Mouse (Mus musculus): Measurements from ENCODE around the gene Zdhhc14. TPM values are rescaled to one million over a fixed set of nuclear protein-coding genes. Genes with fewer than 3 reads are reported as not detected.
A peak's percentile ranks its signal among the peaks of the same experiment; 100 is the strongest.

The Zdhhc14 gene
- polyA plus RNA-seq, 1 experiment from 2014 or later, result 13.7 TPM

DNA sequence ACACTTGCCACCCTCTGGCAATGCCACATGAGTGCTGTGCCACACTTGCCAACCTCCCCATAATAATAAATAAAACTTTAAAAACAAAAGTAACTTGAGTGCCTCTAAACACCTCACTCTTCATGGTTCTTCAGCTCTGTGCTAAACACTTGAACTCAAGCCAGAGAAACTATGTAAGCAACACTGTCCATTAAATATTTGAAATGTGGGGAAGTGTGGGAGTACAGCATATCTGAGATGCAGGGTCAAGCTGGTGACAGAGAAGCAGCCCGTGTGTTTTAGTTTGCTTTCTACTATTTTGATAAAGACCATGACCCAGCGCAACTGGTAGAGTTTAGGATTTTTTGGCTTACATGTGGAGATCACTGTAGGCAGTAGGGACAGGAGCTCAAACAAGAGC lies 100.7 kb downstream of the Zdhhc14 start:
- H3K4me3 ChIP-seq, result no peak overlapping the region
- no peaks in the 10 kb centered on the region for H3K9me3 ChIP-seq
- no peaks in the 10 kb centered on the region for H3K27me3 ChIP-seq
- no peak overlapping the region for H3K4me2 ChIP-seq
- no peaks in the 10 kb centered on the region for H3K4me1 ChIP-seq (replicated peaks)
- no peaks in the 10 kb centered on the region for H3K36me3 ChIP-seq
- 87% methylated on average over 2 of the region's 2 CpGs for WGBS
- H3K9ac ChIP-seq, result no peak overlapping the region
- ATAC-seq (ENCODE audit: low FRiP score, low read depth), result no peak
- no peak overlapping the region for H3K27ac ChIP-seq (replicated peaks)

DNA sequence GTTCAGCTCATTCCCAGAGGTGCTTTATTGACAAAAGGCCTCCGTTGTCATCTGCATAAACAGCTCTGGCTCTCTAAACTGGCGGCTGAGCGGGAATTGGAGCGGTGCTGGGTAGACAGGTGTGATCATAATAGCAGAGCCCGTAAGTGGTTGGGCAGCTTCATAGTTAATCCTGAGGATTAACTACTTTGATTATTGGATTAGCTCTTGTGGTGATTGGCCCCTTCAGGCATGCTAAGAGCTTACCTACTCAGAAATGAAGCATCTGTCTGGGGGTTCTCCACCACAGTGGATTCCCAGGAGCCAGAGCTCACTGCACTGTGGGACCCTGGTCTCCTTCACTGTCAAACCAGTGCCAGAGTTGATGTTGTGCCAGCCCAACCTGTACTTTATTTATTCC lies 102.7 kb downstream of the Zdhhc14 start:
- Histone ChIP-seq H3K9ac (no peak overlapping the region), H3K9me3 (no peaks in the 10 kb centered on the region), H3K4me2 (no peak overlapping the region), H3K27me3 (no peaks in the 10 kb centered on the region), H3K4me3 (no peak overlapping the region), H3K36me3 (no peaks in the 10 kb centered on the region), H3K4me1 (replicated peaks) (peaks cover 3% of the 10 kb centered on the region; the same call in 1 of the 2 replicates), H3K27ac (replicated peaks) (no peak overlapping the region)
- 54% methylated on average over 5 of the region's 5 CpGs for WGBS
- no peak for ATAC-seq (ENCODE audit: low FRiP score, low read depth)

DNA sequence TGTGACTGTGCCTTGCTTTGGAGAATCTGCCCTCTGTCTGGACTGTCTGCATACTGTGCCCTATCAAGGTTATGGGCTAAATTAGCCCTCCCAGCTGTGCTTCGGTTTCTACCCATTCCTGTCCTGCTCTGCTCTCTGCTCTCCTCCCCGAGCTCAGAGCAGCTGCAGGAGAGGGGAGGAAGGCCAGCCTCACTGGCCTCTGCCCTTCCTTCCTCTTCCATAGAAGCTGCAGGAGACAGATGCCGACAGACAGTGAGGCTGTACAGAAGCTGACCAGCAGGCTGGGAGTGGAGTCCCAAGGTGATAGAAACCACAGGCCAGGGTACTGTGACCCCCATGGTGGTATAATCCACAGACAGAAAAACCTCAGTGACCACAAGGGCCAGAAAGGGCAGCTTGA lies 104.1 kb downstream of the Zdhhc14 start:
- Histone ChIP-seq H3K27ac (replicated peaks) (no peak overlapping the region), H3K4me1 (replicated peaks) (peaks cover 3% of the 10 kb centered on the region; the same call in 1 of the 2 replicates), H3K9me3 (no peaks in the 10 kb centered on the region), H3K27me3 (no peaks in the 10 kb centered on the region), H3K4me2 (no peak overlapping the region), H3K9ac (no peak overlapping the region), H3K36me3 (no peaks in the 10 kb centered on the region), H3K4me3 (no peak overlapping the region)
- ATAC-seq (ENCODE audit: low FRiP score, low read depth), result no peak
- WGBS, result 75% methylated on average over 3 of the region's 3 CpGs

DNA sequence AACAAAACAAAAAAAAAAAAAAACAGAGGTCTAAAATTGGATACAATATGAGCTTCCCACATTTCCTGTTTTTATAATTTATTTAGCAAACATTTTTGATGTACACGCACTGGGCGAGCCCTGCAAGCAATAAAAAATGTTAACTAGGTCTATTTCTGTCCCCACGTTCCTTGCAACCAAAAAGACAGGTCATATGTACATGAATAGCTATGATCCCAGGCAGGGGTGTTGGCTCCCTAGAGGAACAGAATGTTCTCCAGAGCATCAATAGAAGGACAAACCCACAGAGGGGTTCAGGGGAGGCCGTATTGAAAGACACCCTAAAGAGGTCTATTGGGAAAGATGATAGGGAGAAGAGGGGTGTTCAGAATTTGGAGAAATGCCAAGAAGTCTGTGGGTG lies 106.6 kb downstream of the Zdhhc14 start:
- H3K4me2 ChIP-seq, result no peak overlapping the region
- H3K27ac ChIP-seq (replicated peaks), result no peak overlapping the region
- 74% methylated on average over 4 of the region's 4 CpGs for WGBS
- ATAC-seq (ENCODE audit: low FRiP score, low read depth), result no peak
- no peaks in the 10 kb centered on the region for H3K9me3 ChIP-seq
- no peak overlapping the region for H3K4me3 ChIP-seq
- H3K4me1 ChIP-seq (replicated peaks), result peaks cover 3% of the 10 kb centered on the region; the same call in 1 of the 2 replicates
- H3K27me3 ChIP-seq, result no peaks in the 10 kb centered on the region
- H3K36me3 ChIP-seq, result no peaks in the 10 kb centered on the region
- no peak overlapping the region for H3K9ac ChIP-seq

DNA sequence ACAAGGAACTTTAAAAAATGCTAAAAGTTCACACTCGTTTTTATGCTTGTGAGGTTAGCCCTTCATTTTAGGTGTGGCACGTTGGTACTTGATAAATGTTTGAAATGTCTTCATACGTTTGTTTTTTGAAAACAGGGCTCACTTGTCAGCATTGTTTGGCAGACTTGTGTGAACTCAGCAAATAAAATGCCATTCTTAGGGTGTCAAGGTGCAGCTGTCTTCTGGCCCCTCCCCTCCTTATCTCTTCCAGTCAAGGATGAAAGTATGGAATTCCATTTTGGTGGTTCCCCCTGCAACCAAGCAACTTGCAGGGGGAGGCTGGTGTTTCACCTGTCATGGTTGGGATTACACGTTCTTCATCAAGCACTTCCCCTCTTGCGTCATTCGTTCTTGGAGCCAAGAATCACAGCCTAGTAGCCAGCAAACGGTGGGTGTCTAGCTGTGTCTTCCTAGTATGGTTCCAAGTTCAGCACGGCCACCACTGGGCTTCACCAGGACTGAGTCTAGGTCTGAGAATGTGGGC lies 108.2 kb downstream of the Zdhhc14 start:
- H3K4me3 ChIP-seq, result no peak overlapping the region
- H3K27ac ChIP-seq (replicated peaks), result no peak overlapping the region
- peaks cover 6% of the 10 kb centered on the region; the same call in 1 of the 2 replicates for H3K4me1 ChIP-seq (replicated peaks)
- 88% methylated on average over 8 of the region's 8 CpGs for WGBS
- no peak for ATAC-seq (ENCODE audit: low FRiP score, low read depth)
- H3K27me3 ChIP-seq, result no peaks in the 10 kb centered on the region
- no peak overlapping the region for H3K9ac ChIP-seq
- no peaks in the 10 kb centered on the region for H3K36me3 ChIP-seq
- H3K4me2 ChIP-seq, result no peak overlapping the region
- no peaks in the 10 kb centered on the region for H3K9me3 ChIP-seq

DNA sequence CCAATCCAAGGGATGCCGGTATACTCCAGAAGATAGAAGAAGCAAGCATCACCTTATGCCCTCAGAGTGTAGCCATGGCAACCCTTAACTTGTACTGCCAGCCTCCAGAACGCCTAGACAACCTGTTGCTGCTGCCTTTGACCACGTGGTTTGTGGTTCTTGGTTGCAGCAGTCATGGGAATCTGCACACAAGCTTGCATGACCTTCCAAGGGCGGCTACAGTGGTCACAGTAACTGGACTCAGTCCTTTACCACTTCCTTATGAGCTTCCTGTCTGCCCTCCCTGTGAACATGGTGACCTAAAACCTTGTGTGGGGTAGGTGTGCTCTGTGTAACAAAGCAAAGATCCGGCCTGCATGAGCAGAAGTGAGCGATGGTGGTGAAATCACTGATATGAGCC lies 109.6 kb downstream of the Zdhhc14 start:
- Histone ChIP-seq H3K4me3 (no peak overlapping the region), H3K9me3 (no peaks in the 10 kb centered on the region), H3K4me1 (replicated peaks) (peaks cover 17% of the 10 kb centered on the region; the same call in 1 of the 2 replicates), H3K27me3 (no peaks in the 10 kb centered on the region), H3K9ac (no peak overlapping the region), H3K27ac (replicated peaks) (no peak overlapping the region), H3K36me3 (no peaks in the 10 kb centered on the region), H3K4me2 (no peak overlapping the region)
- ATAC-seq (ENCODE audit: low FRiP score, low read depth), result no peak
- WGBS, result 87% methylated on average over 6 of the region's 6 CpGs

DNA sequence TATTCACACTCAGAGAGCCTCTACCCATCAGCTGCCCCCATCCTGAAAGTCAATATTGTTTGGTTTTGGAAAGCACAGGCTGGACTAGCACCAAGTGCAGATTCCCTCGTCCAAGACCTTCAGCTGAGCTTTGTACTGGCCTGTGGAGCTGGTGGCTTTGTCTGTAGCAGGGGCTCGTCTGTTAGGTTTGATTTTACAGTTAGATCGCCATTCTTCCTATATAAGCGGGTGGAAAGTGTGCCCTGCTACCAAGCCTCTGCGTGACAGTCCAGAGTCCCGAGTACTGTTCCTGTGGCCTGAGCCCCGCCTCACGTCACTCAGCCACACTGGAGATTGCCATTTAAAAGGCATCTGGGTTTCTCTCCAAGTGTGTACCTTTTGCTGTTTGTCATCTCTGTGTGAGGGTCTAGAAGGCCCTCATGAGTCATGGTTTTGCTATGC lies 113.8 kb downstream of the Zdhhc14 start:
- no peaks in the 10 kb centered on the region for H3K9me3 ChIP-seq
- no peak overlapping the region for H3K4me2 ChIP-seq
- H3K36me3 ChIP-seq, result no peaks in the 10 kb centered on the region
- H3K4me1 ChIP-seq (replicated peaks), result peaks cover 14% of the 10 kb centered on the region; the same call in 1 of the 2 replicates
- WGBS, result 57% methylated on average over 8 of the region's 8 CpGs
- ATAC-seq (ENCODE audit: low FRiP score, low read depth), result no peak
- H3K9ac ChIP-seq, result no peak overlapping the region
- no peaks in the 10 kb centered on the region for H3K27me3 ChIP-seq
- no peak overlapping the region for H3K4me3 ChIP-seq
- peak overlapping the region; percentile 28; the same call in 1 of the 2 replicates for H3K27ac ChIP-seq (replicated peaks)

DNA sequence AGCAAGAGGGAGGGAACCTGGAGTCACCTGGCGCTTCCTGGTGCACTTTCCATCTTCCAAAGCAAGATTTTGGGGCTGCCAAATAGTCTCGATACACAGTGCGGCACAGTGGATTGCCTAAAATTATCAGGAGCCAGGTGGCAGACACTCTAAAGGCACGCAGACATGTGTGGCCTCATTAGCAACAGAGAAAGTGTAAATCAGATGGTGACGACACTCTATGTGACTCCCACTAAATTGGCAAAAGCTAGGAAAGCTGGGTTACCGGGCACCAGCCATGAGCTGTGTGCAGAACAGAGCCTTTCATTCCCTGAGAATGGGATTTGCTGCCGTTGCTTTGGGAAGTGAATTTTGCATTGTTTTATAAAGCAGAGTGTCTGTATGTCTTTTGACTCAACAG lies 115.0 kb downstream of the Zdhhc14 start:
- Histone ChIP-seq H3K27ac (replicated peaks) (no peak overlapping the region), H3K36me3 (no peaks in the 10 kb centered on the region), H3K9me3 (no peaks in the 10 kb centered on the region), H3K9ac (no peak overlapping the region), H3K4me2 (no peak overlapping the region), H3K4me1 (replicated peaks) (peaks cover 14% of the 10 kb centered on the region; the same call in 1 of the 2 replicates), H3K4me3 (no peak overlapping the region), H3K27me3 (no peaks in the 10 kb centered on the region)
- no peak for ATAC-seq (ENCODE audit: low FRiP score, low read depth)
- 74% methylated on average over 7 of the region's 7 CpGs for WGBS

DNA sequence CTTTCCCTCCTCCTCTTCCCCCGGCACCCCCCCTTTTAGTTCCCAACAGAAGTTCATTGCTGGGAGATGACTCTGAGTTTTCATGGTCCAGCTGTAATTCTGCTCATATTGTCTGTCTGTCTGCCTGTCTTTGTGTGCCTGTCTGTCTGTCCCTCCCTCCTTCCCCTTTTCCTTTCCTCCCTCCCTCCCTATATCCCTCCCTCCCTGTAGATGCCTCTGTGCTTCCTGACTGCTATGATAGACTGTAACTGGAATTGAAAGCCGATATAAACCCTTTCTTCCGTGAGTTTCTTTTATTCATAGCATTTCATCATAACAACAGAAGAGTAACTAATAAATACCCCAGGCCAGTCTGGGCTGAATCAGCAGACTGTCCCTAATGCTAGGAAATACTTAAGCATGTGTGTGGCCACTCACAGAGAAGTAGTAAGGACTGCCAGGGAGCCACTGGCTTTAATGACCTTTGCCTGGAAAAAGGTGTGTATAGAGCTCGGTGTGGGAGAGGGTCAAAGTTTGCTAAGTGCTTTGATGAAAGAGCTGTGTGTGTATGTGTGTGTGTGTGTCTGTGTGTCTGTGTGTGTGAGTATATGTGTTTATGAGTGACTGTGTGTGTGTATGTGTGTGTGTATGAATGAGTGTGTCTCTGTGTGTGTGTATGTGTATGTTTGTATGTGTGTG lies 117.7 kb downstream of the Zdhhc14 start:
- no peak overlapping the region for H3K9ac ChIP-seq
- no peak overlapping the region for H3K27ac ChIP-seq (replicated peaks)
- no peaks in the 10 kb centered on the region for H3K27me3 ChIP-seq
- ATAC-seq (ENCODE audit: low FRiP score, low read depth), result no peak
- no peaks in the 10 kb centered on the region for H3K9me3 ChIP-seq
- H3K4me1 ChIP-seq (replicated peaks), result peaks cover 20% of the 10 kb centered on the region; the same call in 1 of the 2 replicates
- H3K4me3 ChIP-seq, result no peak overlapping the region
- no peak overlapping the region for H3K4me2 ChIP-seq
- 81% methylated on average over 4 of the region's 4 CpGs for WGBS
- no peaks in the 10 kb centered on the region for H3K36me3 ChIP-seq

DNA sequence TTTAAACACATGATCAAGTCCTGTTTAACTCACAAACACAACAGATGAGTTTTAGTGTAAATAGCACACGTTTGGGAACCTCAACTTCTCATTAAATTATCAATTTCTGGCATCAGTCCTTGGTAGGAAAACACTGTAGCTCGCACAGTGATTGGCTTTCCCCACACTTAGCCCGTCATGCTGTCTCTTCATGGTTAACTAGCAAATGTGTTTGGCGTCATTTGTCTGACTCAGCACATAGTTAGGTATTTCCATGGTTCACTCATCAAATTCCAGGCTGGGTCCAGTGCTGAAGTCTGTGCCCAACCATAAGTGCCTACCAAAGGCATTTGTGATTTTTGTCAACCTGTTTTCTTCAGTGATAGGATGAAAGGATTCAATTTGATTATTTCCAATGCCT lies 119.9 kb downstream of the Zdhhc14 start:
- no peaks in the 10 kb centered on the region for H3K27me3 ChIP-seq
- H3K9ac ChIP-seq, result no peak overlapping the region
- no peak for ATAC-seq (ENCODE audit: low FRiP score, low read depth)
- no peak overlapping the region for H3K27ac ChIP-seq (replicated peaks)
- 0 out of 2 replicates have a peak, but pooled peaks cover 2% of the 10 kb centered on the region for H3K9me3 ChIP-seq
- H3K4me1 ChIP-seq (replicated peaks), result peaks cover 8% of the 10 kb centered on the region; the same call in 1 of the 2 replicates
- no peaks in the 10 kb centered on the region for H3K36me3 ChIP-seq
- 67% methylated on average over 4 of the region's 4 CpGs for WGBS
- H3K4me2 ChIP-seq, result no peak overlapping the region
- H3K4me3 ChIP-seq, result no peak overlapping the region

DNA sequence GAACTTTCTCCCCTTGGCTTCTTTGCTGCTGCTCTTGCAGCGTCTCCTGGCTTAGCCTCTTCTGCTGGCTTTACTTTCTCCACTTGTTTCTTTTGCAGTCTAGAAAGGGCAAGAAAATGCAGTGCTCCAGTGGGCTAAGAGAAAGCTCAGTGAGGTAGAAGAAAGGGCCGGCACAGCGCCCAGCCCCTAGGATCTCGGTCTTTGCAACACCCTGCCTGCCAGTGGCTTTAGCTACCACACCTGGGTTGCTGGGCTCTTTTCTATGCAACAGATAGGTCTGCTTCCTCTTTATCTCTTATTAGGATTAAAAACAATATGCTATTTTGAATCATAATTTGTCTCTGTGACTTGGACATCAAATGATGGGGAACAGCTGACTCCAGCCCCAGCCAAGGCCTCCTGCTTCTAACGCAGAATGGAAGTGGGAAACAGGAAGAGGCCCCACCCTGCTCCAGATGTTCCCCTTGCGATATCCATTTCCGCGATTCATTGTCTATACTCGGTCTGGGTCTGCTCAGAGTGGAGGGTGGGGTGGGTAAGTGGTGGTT lies 122.5 kb downstream of the Zdhhc14 start:
- H3K27me3 ChIP-seq, result no peaks in the 10 kb centered on the region
- 73% methylated on average over 9 of the region's 9 CpGs for WGBS
- H3K9me3 ChIP-seq, result 0 out of 2 replicates have a peak, but pooled peaks cover 2% of the 10 kb centered on the region
- ATAC-seq (ENCODE audit: low FRiP score, low read depth), result 0 out of 2 replicates have a peak, but pooled peaks have one; percentile 27
- H3K4me1 ChIP-seq (replicated peaks), result peaks cover 11% of the 10 kb centered on the region; the same call in 1 of the 2 replicates
- H3K36me3 ChIP-seq, result no peaks in the 10 kb centered on the region
- no peak overlapping the region for H3K9ac ChIP-seq
- H3K4me2 ChIP-seq, result no peak overlapping the region
- H3K27ac ChIP-seq (replicated peaks), result no peak overlapping the region
- no peak overlapping the region for H3K4me3 ChIP-seq

Data from hindbrain, embryonic 15.5 days (tissue).